Mouse (Mus musculus) heart, embryonic 12.5 days (tissue): ENCODE measurements around the gene Cox6b1. TPM values are rescaled to one million over a fixed set of nuclear protein-coding genes. Genes with fewer than 3 reads are reported as not detected.
A peak's percentile ranks its signal among the peaks of the same experiment; 100 is the strongest.

ENCODE experiments used
- ATAC-seq: fragments of 200-750 bp; cut with Nextera tagmentation; 2 replicates; pipeline ENCODE4 v1.8.0; 2017; ENCODE audit warnings: moderate TSS enrichment, moderate library complexity; ENCODE audit not compliant: insufficient number of reproducible peaks, low FRiP score
- H3K27ac ChIP-seq: fragments of 300-500 bp; sonication (generic); 2 replicates; pipeline ENCODE4 v1.5.1; 2016; ENCODE audit warnings: mild to moderate bottlenecking, moderate library complexity; ENCODE audit not compliant: poor library complexity, severe bottlenecking
- H3K27me3 ChIP-seq: fragments of 300-500 bp; sonication (generic); replicated peaks from 2 replicates; pipeline ENCODE4 v1.6.1; 2016; ENCODE audit warnings: mild to moderate bottlenecking, moderate library complexity
- H3K36me3 ChIP-seq: fragments of 300-500 bp; sonication (generic); 2 replicates; pipeline ENCODE4 v1.6.1; 2016; ENCODE audit warnings: mild to moderate bottlenecking, moderate library complexity
- H3K4me1 ChIP-seq: fragments of 300-500 bp; sonication (generic); replicated peaks from 2 replicates; pipeline ENCODE4 v1.6.1; 2016; ENCODE audit warnings: mild to moderate bottlenecking
- H3K4me2 ChIP-seq: fragments of 300-500 bp; sonication (generic); 2 replicates; pipeline ENCODE4 v1.6.1; 2016; ENCODE audit warnings: mild to moderate bottlenecking, moderate library complexity
- H3K4me3 ChIP-seq: fragments of 300-500 bp; sonication (generic); 2 replicates; pipeline ENCODE4 v1.5.1; 2016; ENCODE audit warnings: mild to moderate bottlenecking
- H3K9ac ChIP-seq: fragments of 300-500 bp; sonication (generic); 2 replicates; pipeline ENCODE4 v1.6.1; 2016; ENCODE audit warnings: mild to moderate bottlenecking, moderate library complexity
- H3K9me3 ChIP-seq: fragments of 300-500 bp; sonication (generic); replicated peaks from 2 replicates; pipeline ENCODE4 v1.6.1; 2016; ENCODE audit warnings: mild to moderate bottlenecking, moderate library complexity
- WGBS: fragments of 180-500 bp; shearing (Covaris S2); methylation state at CpG from one replicate; pipeline ENCODE4 v1.1.7; 2016; 5-methylcytosine and 5-hydroxymethylcytosine counted together
- polyA plus RNA-seq: library from polyadenylated mRNA; unstranded; fragments of >200 nt; fragmentation: Nextera tagmentation; extraction: Ambion mirVana; gene quantifications from 2 replicates; pipeline ENCODE4 v1.2.1, GENCODE M21; 2016

The Cox6b1 gene
- 1,789 and 1,831 TPM in 2 replicates for polyA plus RNA-seq

- WGBS, result 1% methylated on average over 44 of the region's 44 CpGs
- Histone ChIP-seq H3K9me3 (no peaks in the 10 kb centered on the region), H3K4me3 (peak within 1 kb of the TSS; percentile 93), H3K27ac (peak within 1 kb of the TSS; percentile 85), H3K36me3 (peaks cover 37% of the 10 kb centered on the region), H3K4me2 (peak within 1 kb of the TSS; percentile 90), H3K4me1 (peaks cover 26% of the 10 kb centered on the region), H3K27me3 (0 out of 2 replicates have a peak, but pooled peaks cover 9% of the 10 kb centered on the region), H3K9ac (peak within 1 kb of the TSS; percentile 94)
- peak; percentile 91 for ATAC-seq
Observed at GRCm38 (mm10) chr7:30625530-30626384, at the start of gene Cox6b1. Cox6b1 (minus strand) TSS chr7:30626151.

- Histone ChIP-seq H3K27ac (no peak within 1 kb of the TSS), H3K9ac (no peak within 1 kb of the TSS), H3K9me3 (no peaks in the 10 kb centered on the region), H3K4me2 (no peak within 1 kb of the TSS), H3K4me1 (no peaks in the 10 kb centered on the region), H3K27me3 (no peaks in the 10 kb centered on the region; the same call in 1 of the 2 replicates), H3K36me3 (no peaks in the 10 kb centered on the region), H3K4me3 (no peak within 1 kb of the TSS)
- 53% methylated on average over 9 of the region's 9 CpGs for WGBS
- no peak for ATAC-seq
Observed at GRCm38 (mm10) chr7:30671480-30671879, 45.5 kb upstream of the Cox6b1 start, which contains the start of gene Pmis2. Pmis2 (minus strand) TSS chr7:30671605.

- H3K4me3 ChIP-seq, result no peak overlapping the region
- H3K36me3 ChIP-seq, result no peaks in the 10 kb centered on the region
- WGBS, result 29% methylated on average over 3 of the region's 3 CpGs
- H3K9ac ChIP-seq, result no peak overlapping the region
- no peak overlapping the region for H3K4me2 ChIP-seq
- no peaks in the 10 kb centered on the region; the same call in 1 of the 2 replicates for H3K27me3 ChIP-seq
- ATAC-seq, result no peak
- H3K4me1 ChIP-seq, result 0 out of 2 replicates have a peak, but pooled peaks cover 5% of the 10 kb centered on the region
- no peak overlapping the region for H3K27ac ChIP-seq
- no peaks in the 10 kb centered on the region for H3K9me3 ChIP-seq
Observed at GRCm38 (mm10) chr7:30669229-30669628, 43.3 kb upstream of the Cox6b1 start.

GRCm38 (mm10) chr7:30665321-30665720 lies 39.4 kb upstream of the Cox6b1 start:
- Histone ChIP-seq H3K27ac (no peak overlapping the region), H3K9ac (peak overlapping the region; percentile 93), H3K4me3 (peak overlapping the region; percentile 95), H3K4me1 (0 out of 2 replicates have a peak, but pooled peaks cover 8% of the 10 kb centered on the region), H3K9me3 (no peaks in the 10 kb centered on the region), H3K36me3 (peaks cover 17% of the 10 kb centered on the region), H3K27me3 (no peaks in the 10 kb centered on the region; the same call in 1 of the 2 replicates), H3K4me2 (peak overlapping the region; percentile 94)
- ATAC-seq, result peak; percentile 56
- 11% methylated on average over 11 of the region's 11 CpGs for WGBS

DNA sequence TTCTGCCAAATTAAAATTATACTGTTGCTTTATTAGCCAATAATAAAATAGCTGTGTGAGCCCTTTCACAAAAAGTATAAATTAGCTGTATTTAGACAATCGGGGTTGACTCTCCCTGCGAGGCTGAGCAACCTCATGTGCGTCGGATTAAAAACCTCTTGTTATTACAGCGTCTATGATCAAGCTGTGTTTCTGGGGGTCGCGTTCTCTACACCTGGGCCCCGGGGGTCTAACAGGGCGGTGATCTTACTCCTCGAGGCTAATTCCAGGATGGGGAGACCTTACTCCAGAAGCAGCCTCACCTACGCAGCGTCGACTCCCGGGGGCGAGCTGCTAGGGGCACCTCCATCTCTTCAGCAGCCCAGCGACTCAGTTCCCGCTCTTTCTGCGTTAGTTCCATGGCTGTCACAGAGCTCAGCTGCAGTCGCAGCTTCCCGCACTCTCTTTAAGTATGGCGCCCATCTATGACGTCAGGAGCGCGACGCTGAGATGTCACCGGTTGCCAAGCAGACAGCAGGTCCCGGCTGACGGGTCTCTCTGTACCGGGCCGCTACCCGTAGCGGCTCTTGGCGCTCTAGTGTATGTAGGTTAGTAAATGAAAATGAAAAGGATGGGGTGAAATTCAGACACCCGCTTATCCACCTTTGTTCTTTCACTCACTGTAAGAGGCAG lies 38.7 kb upstream of the Cox6b1 start, which contains the start of gene Haus5:
Haus5 (minus strand) TSS at position 466 of the 672 bp plus-strand sequence.
- Histone ChIP-seq H3K27ac (peak within 1 kb of the TSS; percentile 56), H3K27me3 (no peaks in the 10 kb centered on the region; the same call in 1 of the 2 replicates), H3K9me3 (no peaks in the 10 kb centered on the region), H3K4me2 (peak within 1 kb of the TSS; percentile 94), H3K4me1 (0 out of 2 replicates have a peak, but pooled peaks cover 8% of the 10 kb centered on the region), H3K9ac (peak within 1 kb of the TSS; percentile 93), H3K4me3 (peak within 1 kb of the TSS; percentile 95), H3K36me3 (peaks cover 23% of the 10 kb centered on the region)
- ATAC-seq, result peak; percentile 87
- WGBS, result under 1% methylated on average over 34 of the region's 34 CpGs

GRCm38 (mm10) chr7:30649591-30650540 lies 23.9 kb upstream of the Cox6b1 start, which contains the start of gene Rbm42:
Rbm42 (minus strand) TSS chr7:30650317.
- no peaks in the 10 kb centered on the region for H3K9me3 ChIP-seq
- no peaks in the 10 kb centered on the region for H3K27me3 ChIP-seq
- ATAC-seq, result peak; percentile 99
- H3K4me2 ChIP-seq, result peak within 1 kb of the TSS; percentile 86
- H3K27ac ChIP-seq, result peak within 1 kb of the TSS; percentile 36; the same call in 1 of the 2 replicates
- H3K9ac ChIP-seq, result peak within 1 kb of the TSS; percentile 90
- peak within 1 kb of the TSS; percentile 76 for H3K4me3 ChIP-seq
- H3K4me1 ChIP-seq, result peaks cover 5% of the 10 kb centered on the region
- peaks cover 65% of the 10 kb centered on the region for H3K36me3 ChIP-seq
- 2% methylated on average over 59 of the region's 59 CpGs for WGBS

GRCm38 (mm10) chr7:30639083-30639482 lies 13.1 kb upstream of the Cox6b1 start:
- Histone ChIP-seq H3K27ac (peak overlapping the region; percentile 55), H3K9ac (no peak overlapping the region)

GRCm38 (mm10) chr7:30636395-30636794 lies 10.4 kb upstream of the Cox6b1 start:
- Histone ChIP-seq H3K4me3 (no peak overlapping the region), H3K4me2 (peak overlapping the region; percentile 41), H3K9me3 (no peaks in the 10 kb centered on the region), H3K4me1 (peaks cover 35% of the 10 kb centered on the region), H3K36me3 (peaks cover 15% of the 10 kb centered on the region), H3K9ac (no peak overlapping the region), H3K27ac (no peak overlapping the region), H3K27me3 (peaks cover 46% of the 10 kb centered on the region)
- ATAC-seq, result no peak
- 15% methylated on average over 11 of the region's 11 CpGs for WGBS

More at GRCm38 (mm10) chr7:30639083-30639482, 13.1 kb upstream of the Cox6b1 start:
- Histone ChIP-seq H3K27me3 (peaks cover 19% of the 10 kb centered on the region), H3K4me2 (no peak overlapping the region), H3K4me1 (peaks cover 30% of the 10 kb centered on the region), H3K4me3 (no peak overlapping the region), H3K36me3 (peaks cover 42% of the 10 kb centered on the region), H3K9me3 (no peaks in the 10 kb centered on the region)
- 4% methylated on average over 4 of the region's 4 CpGs for WGBS
- 0 out of 2 replicates have a peak, but pooled peaks have one; percentile 16 for ATAC-seq

DNA sequence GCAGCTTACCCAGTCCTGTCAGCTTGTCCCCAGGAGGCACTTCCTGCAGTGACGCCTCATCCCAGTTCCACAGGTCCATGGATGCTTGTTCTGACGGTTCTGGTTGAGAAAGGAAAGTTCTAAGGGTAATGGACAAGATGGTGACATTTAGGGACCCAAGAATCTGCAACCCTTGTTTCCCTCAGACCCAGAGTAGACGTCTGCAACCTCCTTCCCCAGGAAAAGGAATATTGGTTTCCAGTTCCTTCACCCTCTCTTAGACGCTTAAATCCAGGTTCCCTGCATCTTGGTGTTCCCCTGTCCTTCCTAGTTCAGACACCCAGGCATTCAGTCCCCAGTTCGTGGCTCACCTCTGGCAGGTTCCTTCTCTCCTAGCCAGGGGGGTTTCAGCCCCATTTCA lies 9.8 kb upstream of the Cox6b1 start, which contains the start of gene Etv2:
Etv2 (minus strand) TSS at position 101 of the 400 bp plus-strand sequence.
- Histone ChIP-seq H3K27ac (no peak within 1 kb of the TSS), H3K36me3 (peaks cover 9% of the 10 kb centered on the region), H3K27me3 (peaks cover 48% of the 10 kb centered on the region), H3K9me3 (no peaks in the 10 kb centered on the region), H3K4me1 (peaks cover 35% of the 10 kb centered on the region), H3K4me2 (peak within 1 kb of the TSS; percentile 54), H3K9ac (peak within 1 kb of the TSS; percentile 1; the same call in 1 of the 2 replicates), H3K4me3 (peak within 1 kb of the TSS; percentile 19)
- WGBS, result 5% methylated on average over 5 of the region's 5 CpGs
- no peak for ATAC-seq

DNA sequence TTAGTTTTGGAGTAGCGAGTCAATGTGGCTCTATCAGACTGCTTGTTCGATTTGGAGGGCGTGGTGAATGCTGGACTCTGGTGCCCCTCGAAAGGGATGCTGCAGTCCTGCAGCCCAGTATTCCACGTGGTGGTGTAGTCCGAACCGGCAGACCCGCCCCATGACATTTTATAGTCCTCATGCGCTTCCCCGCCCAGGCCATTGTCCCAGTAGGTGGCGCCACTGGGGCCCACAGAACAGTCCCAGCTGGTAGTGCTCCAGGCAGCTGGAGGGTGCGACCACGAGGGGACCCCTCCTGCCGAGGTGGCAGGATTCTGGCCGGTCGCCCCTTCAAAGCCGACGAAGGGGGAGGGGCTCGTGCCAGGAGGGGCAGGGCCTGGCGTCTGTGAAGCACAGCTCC lies 8.7 kb upstream of the Cox6b1 start:
- ATAC-seq, result peak; percentile 58; the same call in 1 of the 2 replicates

More for the DNA sequence above, 8.7 kb upstream of the Cox6b1 start:
- no peaks in the 10 kb centered on the region for H3K9me3 ChIP-seq
- peaks cover 52% of the 10 kb centered on the region for H3K27me3 ChIP-seq
- H3K4me3 ChIP-seq, result peak overlapping the region; percentile 19
- no peaks in the 10 kb centered on the region for H3K36me3 ChIP-seq
- no peak overlapping the region for H3K27ac ChIP-seq
- peak overlapping the region; percentile 54 for H3K4me2 ChIP-seq
- peak overlapping the region; percentile 1; the same call in 1 of the 2 replicates for H3K9ac ChIP-seq
- peaks cover 31% of the 10 kb centered on the region for H3K4me1 ChIP-seq
- WGBS, result under 1% methylated on average over 20 of the region's 20 CpGs
